Mouse (Mus musculus) erythroblast, adult 5-6 weeks (primary cell): ENCODE results near the gene Frmpd3. TPM values are rescaled to one million over a fixed set of nuclear protein-coding genes. Genes with fewer than 3 reads are reported as not detected.
"Not testable (repeated sequence)": the region's sequence is repeated elsewhere in the genome, so short reads cannot be mapped to it uniquely, and the experiment has no call there.

Source experiments
- ATAC-seq: replicated peaks from 2 replicates; pipeline ENCODE4 v1.8.0; 2016; ENCODE audit warnings: moderate number of reproducible peaks, mild to moderate bottlenecking, moderate TSS enrichment, inconsistent platforms; ENCODE audit not compliant: poor library complexity, low FRiP score, severe bottlenecking
- total RNA-seq, 2 experiments: library from RNA; stranded (forward) in 1 of 2; stranded (reverse) in 1 of 2; fragments of 150-400 nt in 1 of 2; fragments of 200-764, 138-1000 nt in 1 of 2; gene quantifications; 2 replicates each; pipeline versions ENCODE4 v1.2.3 to v1.2.4; 2015 to 2017; ENCODE audit warnings: low replicate concordance in 2 of 2

The Frmpd3 gene
- total RNA-seq (2015; ENCODE audit: low replicate concordance) = not detected in 2 replicates
- not detected in 2 replicates for total RNA-seq (2017; ENCODE audit: low replicate concordance)

DNA sequence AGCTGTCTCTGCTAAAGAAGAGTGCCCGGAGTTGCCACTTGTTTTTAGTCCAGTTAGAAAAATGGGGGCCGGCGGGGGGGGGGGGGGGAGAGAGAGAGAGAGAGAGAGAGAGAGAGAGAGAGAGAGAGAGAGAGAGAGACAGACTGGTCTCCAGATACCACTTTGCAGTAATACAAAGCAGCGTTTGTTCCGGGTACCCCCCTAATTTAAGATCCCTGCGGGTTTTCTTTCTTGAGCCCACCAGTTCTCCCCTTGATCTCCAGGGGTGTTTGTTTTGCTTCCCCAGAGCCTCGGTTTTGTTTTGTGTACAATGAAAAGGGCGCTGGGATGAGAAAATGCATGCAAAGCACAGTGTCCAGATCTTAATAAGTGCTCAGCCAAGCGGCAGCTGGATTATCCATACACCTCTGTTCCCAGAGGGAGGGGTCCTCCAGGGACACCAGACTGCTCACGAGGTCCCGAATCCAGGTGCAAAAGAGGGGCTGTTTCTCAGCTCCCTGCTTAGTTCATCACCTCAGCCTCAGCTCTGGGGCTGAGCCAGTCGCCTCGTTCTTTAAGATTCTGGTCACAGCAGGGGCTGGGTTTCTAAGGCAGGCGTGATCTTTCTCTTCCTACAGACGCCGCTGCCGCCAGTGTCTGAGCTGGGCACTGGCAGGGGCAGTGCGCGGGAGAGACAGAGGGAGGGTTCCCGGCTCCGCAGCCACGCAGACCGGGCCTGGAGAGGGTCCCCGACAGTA, at the start of gene Frmpd3:
Frmpd3 (plus strand) TSS at position 608 of the 737 bp plus-strand sequence.
- ATAC-seq = no peak

DNA sequence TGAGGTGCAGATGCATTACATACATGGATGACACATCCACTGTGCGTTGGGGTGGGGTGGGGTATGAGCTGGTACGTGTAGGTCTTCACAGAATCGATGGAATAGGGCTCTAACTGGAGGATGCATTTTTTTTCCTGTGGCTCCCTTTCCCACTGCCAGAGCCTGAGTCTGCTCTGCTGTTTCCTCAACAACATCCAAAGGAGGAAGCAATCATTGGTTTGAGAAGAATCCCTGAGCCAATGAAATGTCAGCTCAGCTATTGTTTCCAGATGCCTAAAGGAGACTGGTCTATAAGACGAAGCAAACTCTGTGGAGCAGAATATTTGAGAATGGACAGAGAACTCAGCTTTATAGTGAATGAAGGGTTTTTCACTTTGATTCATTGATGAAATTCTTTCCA, 38.3 kb upstream of the Frmpd3 start:
- no peak for ATAC-seq

DNA sequence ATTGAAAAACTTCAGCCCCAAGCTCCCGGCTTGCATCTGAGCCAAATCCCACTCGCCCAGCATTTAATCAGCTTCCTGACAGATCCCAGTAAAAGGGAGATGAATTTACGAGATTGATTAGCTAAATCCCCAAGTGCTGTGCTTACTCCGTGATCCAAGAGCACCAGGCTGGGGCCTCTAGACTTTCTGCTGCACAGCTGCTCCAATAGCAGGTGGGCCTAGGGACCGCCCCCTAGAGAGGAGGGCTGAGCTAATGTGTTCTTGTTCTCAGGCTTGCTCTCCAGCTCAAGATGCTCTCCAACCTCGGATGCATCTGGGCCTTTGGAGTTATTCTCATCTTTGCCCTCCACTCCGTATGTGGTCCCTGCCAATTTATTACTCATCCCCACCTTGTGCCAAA, 36.4 kb upstream of the Frmpd3 start:
- ATAC-seq = no peak

DNA sequence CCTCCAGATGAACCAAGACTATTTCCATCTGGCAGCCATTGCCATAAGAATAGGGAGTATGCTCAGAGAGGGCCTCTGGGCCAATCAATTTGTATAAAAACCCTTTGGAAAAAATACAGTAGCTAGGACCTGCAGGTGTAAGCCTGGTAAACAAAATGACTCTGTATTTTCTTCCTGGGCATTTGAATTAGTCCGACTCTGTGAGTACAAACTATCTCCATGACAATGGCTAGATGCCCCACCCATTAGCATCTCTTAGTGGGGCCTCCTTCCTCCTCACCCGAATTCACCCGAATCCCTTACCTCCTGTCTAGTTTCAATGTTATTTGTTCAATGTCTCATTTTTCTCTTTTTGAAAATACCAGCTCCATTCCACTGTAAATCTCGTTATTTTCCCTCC, 24.1 kb upstream of the Frmpd3 start:
- ATAC-seq = no peak

DNA sequence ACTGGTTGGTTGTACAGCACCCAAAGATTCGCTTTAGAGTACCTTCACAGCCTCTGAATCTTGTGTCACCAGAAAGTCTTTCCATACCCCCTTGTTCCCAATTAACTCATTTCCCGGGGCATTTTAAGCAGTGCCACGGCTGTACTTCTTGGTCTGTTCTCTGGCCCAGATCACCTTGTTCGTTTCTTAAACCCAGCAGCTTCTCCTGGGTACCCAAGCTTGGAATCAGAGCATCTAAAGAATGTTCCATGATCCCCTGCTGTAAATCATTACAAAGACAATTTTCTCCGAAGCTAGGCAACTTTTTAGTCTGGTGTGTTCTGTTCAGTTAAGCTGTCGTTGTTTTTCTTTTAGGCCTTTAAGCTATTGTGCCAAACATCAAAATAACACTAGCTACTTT, 22.9 kb upstream of the Frmpd3 start:
- no peak for ATAC-seq

DNA sequence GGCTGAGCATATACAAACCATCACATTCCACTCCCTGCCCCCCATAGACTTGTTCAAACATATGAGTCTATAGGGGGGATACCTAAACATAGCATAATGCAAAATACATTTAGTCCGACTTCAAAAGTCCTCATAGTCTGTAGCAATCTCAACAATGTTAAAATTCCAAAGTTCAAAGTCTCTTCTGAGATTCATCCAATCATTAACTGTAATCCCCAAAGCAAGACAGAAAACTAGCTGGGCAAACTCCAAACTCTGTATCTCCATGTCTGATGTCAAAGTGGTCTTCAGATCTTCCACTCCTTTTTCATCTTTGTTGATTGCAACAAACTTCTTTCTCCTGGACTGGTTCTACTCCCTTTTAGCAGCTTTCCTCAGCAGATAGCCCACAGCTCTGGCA, 21.4 kb upstream of the Frmpd3 start:
- ATAC-seq = not testable (repeated sequence)

DNA sequence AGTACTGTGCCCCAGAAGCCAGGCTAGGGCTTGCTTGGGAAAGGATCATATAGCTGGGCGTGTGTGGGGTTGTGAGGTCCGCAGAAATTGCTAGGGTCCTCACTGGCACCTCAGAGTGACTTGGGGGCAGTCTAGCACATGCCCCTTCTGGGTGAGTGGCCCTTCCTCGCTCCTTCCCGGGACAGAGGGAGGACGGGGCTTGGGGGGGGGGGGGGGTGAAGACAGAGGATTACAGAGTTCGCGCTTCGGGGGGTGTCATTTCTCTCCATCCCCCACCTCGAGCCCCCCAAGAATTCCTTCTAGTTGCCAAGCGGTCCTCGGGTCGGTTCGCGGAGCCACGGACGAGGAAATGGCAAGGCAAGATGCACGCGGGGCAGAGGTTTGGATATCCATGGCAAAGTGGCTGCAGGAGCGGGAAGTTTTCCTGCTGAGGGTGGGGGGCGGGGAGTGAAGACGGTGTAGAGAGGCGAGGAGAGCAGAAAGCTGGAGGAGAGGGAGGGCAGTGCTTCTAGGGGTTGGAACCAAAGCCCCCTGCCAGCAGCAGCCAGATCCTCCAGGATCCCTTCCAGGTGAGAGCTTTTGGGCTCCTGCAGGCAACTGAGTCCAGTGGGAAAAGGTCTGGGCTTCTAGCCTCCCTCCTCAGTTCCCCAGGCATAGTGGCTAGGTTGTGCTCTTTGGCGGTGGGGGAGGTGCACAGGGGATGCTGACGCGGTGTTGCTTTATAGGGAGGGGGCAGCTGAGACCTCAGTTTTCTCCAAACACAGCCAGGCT, 515 bp downstream of the Frmpd3 start:
- no peak for ATAC-seq

DNA sequence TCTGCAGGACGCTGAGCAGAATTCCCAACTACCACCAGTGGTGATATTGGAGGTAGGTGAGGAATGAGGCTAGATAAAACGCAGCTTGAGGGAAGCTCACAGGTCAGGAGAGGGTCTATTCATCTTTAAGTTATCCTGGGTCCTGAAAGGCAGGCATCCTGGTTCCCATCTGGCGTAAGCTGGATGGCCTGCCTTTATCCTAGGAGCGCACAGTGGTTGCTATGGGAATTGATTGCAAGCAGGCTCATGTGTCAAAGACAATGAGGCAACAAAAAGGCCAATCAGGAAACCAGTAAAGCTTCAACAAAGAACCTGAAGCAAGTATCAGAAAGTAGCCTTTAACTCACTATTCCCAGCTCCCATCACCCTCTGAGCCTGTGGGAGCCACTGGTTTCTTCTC, 33.6 kb downstream of the Frmpd3 start:
- no peak for ATAC-seq

DNA sequence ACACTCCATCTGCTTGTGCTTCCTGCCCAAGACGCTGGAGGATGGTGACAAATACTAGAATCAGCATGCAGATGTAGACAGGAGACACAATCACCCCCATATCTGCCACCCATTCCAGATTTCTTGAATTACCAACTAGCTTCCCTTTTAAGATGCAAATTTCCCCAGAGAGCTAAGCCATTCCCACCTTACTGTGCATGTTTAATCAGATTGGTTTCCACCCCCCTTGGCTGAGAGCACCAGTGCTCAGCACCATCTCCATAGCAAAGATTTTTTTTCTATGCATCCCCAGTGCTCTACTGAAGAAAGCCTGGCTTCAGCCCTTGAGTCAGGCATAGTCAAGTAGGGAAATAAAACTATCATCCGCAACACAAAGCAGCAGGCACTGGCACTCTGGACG, 57.9 kb downstream of the Frmpd3 start:
- no peak for ATAC-seq

DNA sequence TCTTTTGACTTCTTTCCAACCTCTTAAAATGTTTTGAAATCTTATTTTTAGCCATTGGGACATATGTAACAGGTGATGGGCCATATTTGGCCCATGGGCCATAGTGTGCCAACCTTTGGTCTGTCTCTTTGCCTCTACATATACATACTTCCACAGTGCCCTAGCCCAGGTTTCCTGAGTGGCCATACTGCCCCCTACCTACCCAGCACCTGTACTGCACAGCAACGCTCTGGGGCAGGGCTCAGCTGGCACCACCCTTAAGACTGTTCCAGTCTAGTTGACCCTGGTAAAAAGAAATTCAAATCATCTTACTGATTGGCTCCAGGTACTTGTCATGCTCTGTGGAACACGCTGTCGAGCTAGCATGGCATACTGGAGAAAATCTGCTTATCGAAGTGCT, 60.8 kb downstream of the Frmpd3 start:
- no peak for ATAC-seq

DNA sequence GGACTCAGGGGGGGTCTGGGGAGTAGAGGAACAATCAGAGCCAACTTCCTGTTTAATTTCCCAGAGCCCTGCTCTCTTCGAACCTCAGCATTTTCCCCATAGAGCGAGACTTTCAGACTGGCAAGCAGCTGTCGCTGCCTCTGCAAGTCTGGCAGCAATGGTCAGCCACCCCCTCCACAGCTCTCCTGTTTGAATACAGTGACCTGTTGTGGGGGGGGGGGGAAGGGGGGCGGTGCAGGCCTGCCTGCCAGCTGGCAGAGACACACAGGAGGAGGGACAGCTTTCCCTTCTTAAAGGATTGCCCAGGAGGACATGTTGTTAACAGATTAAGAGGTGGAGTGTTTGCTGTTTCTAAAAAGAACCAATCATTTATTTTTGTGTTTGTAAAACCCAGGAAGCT, 64.0 kb downstream of the Frmpd3 start:
- no peak for ATAC-seq

DNA sequence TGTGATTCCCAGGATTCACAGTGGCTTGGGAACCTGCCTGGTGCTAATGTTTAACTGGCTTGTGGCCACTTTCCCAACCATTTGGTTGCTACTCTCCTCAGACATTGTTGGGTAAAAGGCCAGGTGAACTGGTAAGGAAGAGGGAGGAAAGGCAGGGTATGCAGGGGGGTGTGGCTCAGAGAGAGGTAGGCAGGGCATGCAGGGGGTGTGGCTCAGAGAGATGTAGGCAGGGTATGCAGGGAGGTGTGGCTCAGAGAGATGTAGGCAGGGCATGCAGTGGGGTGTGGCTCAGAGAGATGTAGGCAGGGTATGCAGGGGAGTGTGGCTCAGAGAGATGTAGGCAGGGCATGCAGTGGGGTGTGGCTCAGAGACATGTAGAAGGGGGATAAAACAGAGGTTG, 64.4 kb downstream of the Frmpd3 start:
- no peak for ATAC-seq

DNA sequence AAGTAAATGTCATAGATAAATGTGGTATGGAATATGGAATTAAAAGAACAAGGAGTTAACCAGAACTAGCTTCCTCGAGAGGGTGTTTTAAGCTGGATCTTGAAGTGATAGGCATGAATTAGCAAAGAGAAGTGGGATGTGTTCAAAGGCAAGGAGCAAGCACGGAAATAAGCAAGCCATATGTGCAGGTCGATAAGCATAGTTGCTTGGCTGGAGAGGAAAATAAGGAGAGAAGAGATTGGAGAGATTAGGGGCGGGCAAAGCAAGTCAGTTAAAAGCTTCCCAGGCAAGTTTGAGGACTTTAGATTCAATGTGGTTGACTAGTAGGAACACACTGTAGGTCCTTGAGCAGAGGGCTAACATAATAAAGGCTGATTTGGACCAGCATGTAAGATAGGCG, 65.5 kb downstream of the Frmpd3 start:
- no peak for ATAC-seq

DNA sequence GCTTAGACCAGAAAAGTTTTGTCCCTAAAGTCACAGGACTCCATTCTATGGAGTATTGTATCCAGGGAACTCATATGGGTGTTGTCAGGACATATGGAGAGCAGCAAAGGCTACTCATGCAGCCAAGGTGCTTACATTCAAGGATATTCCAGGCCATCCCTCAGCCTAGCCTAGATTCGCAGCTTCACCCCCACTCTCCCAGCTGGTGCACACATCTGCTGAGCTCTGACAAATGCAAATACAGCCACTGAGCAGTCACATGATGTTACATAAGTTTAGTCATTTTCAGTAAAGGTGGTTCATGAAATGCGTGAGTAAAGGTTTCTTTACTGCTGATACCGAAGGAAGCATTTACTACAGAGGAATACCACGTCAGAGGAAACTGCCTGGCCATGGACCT, 76.4 kb downstream of the Frmpd3 start:
- no peak for ATAC-seq

DNA sequence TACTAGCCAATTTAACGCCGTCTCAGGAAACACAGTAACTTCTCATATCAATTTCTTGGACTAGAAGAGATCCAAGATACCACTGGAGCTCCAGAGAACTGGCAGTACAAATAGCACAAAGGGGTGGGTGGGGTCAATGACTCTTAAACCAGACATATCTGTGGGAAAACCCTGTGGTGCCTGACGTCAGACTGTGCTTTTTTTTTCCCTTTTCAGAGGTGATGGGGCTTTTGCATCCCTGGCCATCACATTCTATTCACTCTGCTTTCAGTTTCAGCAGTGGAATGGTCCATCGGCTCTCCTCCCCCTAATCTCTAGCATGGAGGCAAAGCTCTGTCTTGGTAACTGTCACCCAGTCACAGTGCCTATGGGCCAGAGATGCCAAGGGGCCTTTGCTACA, 85.1 kb downstream of the Frmpd3 start:
- ATAC-seq = no peak

DNA sequence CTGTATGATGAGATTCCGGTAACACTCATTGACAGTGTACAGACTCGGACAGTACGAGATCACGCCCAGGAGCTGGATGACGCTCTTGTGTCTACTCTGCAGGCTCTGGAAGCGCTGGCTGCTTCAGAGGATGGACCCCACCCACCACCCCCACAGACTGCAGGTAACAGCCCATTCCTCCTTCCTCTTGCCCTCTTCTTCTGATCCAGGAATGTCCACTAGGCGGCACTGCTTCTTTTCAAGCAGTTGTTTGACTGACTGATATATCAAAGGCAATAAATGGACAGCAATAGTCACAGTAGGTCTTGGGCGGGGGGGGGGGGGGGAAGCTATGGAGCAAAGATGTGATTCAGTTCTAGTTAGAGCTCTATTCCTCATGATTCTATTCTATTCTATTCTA, 86.2 kb downstream of the Frmpd3 start:
- ATAC-seq = no peak

DNA sequence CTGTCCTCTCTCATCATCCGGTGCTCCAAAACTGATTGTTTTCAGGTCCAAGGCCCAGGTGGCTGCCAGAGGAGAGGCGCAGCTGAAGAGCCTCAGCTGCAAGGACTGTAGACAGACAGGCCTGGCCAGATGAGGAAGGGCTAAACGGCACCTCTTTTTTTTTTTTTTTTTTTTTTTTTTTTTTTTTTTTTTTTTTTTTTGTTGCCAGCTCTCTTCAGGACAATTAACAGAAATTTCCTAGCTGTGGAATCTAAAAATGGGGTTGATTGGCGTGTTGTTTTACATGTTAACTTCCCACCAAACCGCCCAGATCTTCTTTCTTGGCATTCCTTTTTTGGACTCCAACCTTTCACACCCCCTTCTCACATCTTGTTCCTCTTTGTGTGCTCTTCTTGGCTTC, 87.9 kb downstream of the Frmpd3 start:
- ATAC-seq = no peak

DNA sequence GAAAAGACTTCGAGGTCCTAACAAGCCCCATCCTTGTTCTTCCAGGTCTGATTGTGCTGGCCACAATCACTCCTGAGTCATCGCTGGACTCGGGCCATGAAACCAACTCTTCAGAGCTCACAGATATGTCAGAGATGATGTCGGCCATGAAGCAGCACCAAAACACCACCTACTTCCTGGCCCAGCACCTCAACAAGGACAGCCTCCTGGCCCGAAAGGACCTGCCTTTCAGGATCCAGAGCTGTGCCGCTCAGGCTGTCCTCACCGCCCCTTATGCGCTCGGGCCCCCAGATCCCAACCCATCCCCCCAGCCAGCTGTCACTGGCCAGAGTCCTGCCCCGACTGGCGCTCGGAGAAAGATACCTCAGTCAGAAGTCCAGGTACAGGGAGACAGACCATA, 88.4 kb downstream of the Frmpd3 start:
- ATAC-seq = no peak

DNA sequence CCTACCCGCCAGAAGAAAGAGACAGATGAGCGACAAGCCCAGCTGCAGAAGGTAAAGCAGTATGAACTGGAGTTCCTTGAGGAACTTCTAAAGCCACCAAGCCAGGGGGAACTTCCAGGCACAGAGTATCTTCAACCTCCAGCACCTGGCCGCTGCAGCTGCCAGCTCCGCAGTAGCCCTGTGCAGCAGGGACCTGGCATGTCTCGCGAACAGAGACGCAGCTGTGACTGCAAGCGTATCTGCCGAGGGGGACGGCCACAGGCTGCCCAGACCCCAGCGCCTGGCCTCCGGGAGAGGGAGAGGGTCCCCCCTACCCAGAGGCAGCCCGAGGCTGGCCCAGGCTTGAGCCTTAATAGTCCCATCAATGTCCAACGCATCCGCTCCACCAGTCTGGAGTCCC, 89.9 kb downstream of the Frmpd3 start:
- no peak for ATAC-seq

DNA sequence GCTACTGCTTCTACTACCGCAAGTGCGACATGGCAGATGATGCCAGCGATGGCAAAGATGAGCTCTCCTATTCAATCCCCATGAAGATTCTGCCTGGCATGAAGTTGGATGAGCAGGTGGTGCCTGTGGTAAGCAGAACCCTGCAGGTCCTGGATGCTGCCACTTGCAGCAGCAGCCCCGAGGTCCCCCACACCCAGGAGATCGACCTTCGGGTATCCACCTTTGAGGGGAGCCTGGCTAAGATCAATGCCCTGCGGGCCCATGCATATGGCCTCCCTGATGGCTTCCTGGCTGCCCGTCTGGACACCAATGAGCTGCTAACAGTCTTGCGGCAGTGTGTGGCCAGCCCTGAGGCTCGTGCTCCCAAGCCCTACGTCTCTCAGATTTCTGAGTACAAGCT, 90.7 kb downstream of the Frmpd3 start:
- no peak for ATAC-seq

DNA sequence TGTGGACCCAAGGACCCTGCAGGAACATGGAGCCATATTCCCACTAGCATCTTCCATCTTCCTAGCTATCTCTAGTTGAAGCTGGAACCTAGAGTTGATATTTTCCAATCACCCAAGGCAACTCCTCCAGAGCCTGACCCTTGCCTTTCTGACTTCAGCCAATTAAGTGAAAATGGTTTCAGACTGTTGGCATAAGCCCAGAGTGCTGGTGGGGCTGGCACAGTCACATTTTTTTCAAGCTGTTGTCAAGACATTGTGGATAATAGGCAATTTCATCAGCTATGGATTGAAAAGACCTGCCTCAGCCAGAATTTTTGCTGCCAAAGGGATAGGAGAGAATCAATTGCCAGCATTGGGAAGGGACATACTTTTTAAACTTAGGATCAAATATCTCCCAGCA, 95.8 kb downstream of the Frmpd3 start:
- no peak for ATAC-seq
